Mouse (Mus musculus): ENCODE measurements around the gene Zfp2. TPM values are rescaled to one million over a fixed set of nuclear protein-coding genes. Genes with fewer than 3 reads are reported as not detected.
A peak's percentile ranks its signal among the peaks of the same experiment; 100 is the strongest.

The Zfp2 gene
- 13.1 and 14.7 TPM in 2 replicates for polyA plus RNA-seq (2014; fragmentation: Nextera tagmentation; extraction: Ambion mirVana)

DNA sequence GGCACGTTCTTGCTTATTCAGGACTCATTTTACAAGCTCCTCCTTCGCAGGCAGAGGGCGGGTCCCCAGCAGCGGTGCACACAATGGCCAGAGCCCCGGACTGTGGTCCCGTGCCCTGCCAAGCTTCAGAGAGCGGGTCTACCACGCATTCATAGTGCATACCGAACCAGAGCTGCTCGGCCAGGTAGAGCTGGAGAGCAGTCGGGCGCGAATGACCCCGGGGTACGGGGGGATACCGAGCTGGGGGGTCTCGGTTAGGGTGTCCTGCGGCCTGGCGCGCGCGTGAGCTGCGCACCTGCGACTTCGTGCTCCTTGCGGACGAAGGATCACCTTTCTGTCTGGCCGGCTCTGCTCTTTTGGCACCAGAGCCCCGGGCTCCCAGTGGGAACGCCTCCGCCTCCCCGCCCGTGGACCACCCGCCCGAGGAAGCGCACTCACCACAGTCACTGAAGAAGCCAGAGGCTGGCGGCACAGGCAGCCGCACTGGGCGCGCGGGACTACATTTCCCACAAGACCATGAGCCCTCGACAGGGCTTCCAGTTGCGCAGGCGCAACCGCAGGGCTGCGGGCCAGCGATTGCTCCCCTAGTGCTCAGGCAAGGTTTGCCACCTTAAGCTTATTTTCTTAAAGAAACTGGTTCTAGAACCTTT is at the start of gene Zfp2:
TSS of gene Zfp2 (minus strand) at position 495 of the 650 bp plus-strand sequence.
- ATAC-seq (ENCODE audit: insufficient read depth): peak; percentile 99
- Histone ChIP-seq H3K9ac (peak within 1 kb of the TSS; percentile 85), H3K36me3 (ENCODE audit: insufficient read depth) (peaks cover 11% of the 10 kb centered on the region; the same call in 1 of the 2 replicates), H3K9me3 (ENCODE audit: low read depth, low read length) (no peaks in the 10 kb centered on the region), H3K27me3 (ENCODE audit: insufficient read depth, low read length) (no peaks in the 10 kb centered on the region), H3K27ac (ENCODE audit: low read depth) (peak within 1 kb of the TSS; percentile 67), H3K4me3 (ENCODE audit: low read depth, low read length) (peak within 1 kb of the TSS; percentile 86), H3K4me1 (ENCODE audit: insufficient read depth) (no peaks in the 10 kb centered on the region), H3K4me2 (peak within 1 kb of the TSS; percentile 59)
- under 1% methylated on average over 47 of the region's 47 CpGs for WGBS
- TF ChIP-seq CTCF (IDR thresholded peaks at IDR 0.05; ENCODE audit: low read depth): peak; percentile 76
- peak; percentile 97 for DNase-seq

DNA sequence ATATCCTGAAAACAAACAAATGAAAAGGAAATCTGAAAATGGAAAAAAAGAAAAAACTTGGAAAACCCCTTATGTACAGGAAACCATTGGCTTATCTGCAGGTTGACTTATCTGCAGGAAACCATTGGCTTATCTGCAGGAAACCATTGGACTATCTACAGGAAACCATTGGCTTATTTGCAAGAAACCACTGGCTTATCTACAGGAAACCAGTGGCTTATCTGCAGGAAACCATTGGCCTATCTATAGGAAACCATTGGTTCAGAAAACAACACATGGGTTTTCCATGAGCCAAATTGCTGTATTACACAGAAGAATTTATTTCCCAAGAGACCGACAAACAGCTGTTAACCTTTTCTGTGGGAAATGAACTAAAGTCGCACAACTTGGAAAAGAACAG is 48.9 kb upstream of the Zfp2 start:
- WGBS: 81% methylated on average over 2 of the region's 2 CpGs
- no peaks in the 10 kb centered on the region for H3K27me3 ChIP-seq (ENCODE audit: insufficient read depth, low read length)
- H3K27ac ChIP-seq (ENCODE audit: low read depth): no peak overlapping the region
- H3K4me2 ChIP-seq: no peak overlapping the region
- DNase-seq (peak; percentile 44), ATAC-seq (ENCODE audit: insufficient read depth) (no peak)
- TF ChIP-seq CTCF (IDR thresholded peaks at IDR 0.05; ENCODE audit: low read depth): no peak
- no peak overlapping the region for H3K4me3 ChIP-seq (ENCODE audit: low read depth, low read length)
- H3K9me3 ChIP-seq (ENCODE audit: low read depth, low read length): no peaks in the 10 kb centered on the region
- H3K9ac ChIP-seq: no peak overlapping the region
- no peaks in the 10 kb centered on the region for H3K36me3 ChIP-seq (ENCODE audit: insufficient read depth)
- no peaks in the 10 kb centered on the region for H3K4me1 ChIP-seq (ENCODE audit: insufficient read depth)

DNA sequence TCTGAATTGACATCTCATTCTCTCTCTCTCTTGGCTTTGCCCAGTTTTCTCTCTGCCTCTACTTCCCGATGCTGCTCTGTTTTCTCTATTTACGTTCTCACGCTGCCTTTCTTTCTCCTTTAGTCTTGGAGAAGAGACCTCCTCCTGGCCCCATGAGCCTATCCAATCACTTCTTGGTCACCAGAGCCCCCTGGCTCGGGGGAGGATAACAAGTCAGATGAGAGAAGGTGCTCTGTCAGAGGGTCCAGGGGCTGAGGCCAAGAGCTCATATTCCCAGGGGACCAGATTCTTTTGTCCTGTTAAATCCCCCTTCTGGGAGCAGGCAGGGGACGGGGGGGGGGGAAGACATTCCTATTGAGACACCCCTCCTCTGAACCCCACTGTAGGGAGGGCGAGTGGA is 37.7 kb upstream of the Zfp2 start, which contains the start of gene Prop1:
TSS of gene Prop1 (minus strand) at position 101 of the 400 bp plus-strand sequence.
- Histone ChIP-seq H3K27ac (ENCODE audit: low read depth) (no peak within 1 kb of the TSS), H3K4me2 (no peak within 1 kb of the TSS), H3K27me3 (ENCODE audit: insufficient read depth, low read length) (no peaks in the 10 kb centered on the region), H3K4me3 (ENCODE audit: low read depth, low read length) (no peak within 1 kb of the TSS), H3K4me1 (ENCODE audit: insufficient read depth) (no peaks in the 10 kb centered on the region), H3K9me3 (ENCODE audit: low read depth, low read length) (no peaks in the 10 kb centered on the region), H3K9ac (no peak within 1 kb of the TSS), H3K36me3 (ENCODE audit: insufficient read depth) (no peaks in the 10 kb centered on the region)
- 57% methylated on average over 6 of the region's 6 CpGs for WGBS
- no peak for TF ChIP-seq CTCF (IDR thresholded peaks at IDR 0.05; ENCODE audit: low read depth)
- no peak for ATAC-seq (ENCODE audit: insufficient read depth)
- no peak for DNase-seq

DNA sequence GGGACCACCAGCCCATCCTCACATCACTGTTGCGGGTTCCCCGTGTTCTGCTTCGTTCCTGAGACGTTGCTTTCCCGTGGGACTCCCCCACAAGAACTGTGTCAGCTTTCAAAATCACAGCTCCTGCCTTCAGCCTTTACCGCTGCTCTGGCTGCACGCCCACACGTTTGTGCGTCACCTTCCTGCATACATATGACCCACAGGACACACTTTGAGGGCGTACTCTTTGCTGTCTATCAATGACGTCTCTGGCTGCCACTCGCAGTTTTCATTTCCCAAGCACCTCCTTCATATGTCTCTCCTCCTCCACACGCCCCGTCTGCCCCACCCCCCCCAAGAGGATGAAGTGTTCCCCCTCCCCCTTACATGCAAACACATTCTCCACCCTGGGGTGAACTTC is 36.3 kb upstream of the Zfp2 start:
- WGBS: 41% methylated on average over 14 of the region's 14 CpGs
- Histone ChIP-seq H3K27ac (ENCODE audit: low read depth) (no peak overlapping the region), H3K4me2 (peak overlapping the region; percentile 20), H3K27me3 (ENCODE audit: insufficient read depth, low read length) (no peaks in the 10 kb centered on the region), H3K4me1 (ENCODE audit: insufficient read depth) (no peaks in the 10 kb centered on the region), H3K36me3 (ENCODE audit: insufficient read depth) (no peaks in the 10 kb centered on the region), H3K9ac (no peak overlapping the region), H3K4me3 (ENCODE audit: low read depth, low read length) (no peak overlapping the region), H3K9me3 (ENCODE audit: low read depth, low read length) (no peaks in the 10 kb centered on the region)
- DNase-seq (peak; percentile 36), ATAC-seq (ENCODE audit: insufficient read depth) (no peak; the same call in 1 of the 2 replicates)
- TF ChIP-seq CTCF (IDR thresholded peaks at IDR 0.05; ENCODE audit: low read depth): no peak

DNA sequence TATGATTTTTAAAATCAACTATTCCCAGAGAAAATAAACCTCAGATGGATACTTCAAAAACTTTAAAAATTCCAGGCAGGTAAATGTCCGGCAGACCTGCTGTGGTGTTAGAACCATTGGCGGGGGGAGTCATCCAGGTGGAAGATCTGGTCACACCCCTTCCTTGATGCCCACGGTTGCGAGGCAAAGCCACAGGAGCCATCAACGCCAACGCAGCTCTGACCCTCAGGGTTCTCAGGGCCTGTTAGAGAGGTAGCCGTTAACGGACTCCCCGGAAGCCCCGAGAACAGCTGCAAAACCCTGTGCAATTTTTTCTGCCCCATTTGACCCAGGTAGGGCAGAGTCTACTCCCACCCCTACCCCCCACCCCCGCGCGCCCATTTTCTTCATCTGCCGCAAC is 27.5 kb upstream of the Zfp2 start, which contains the start of gene 4933414I15Rik:
TSS of gene 4933414I15Rik (minus strand) at position 260 of the 400 bp plus-strand sequence.
- TF ChIP-seq CTCF (IDR thresholded peaks at IDR 0.05; ENCODE audit: low read depth): no peak
- H3K4me1 ChIP-seq (ENCODE audit: insufficient read depth): no peaks in the 10 kb centered on the region
- 73% methylated on average over 14 of the region's 14 CpGs for WGBS
- DNase-seq (no peak), ATAC-seq (ENCODE audit: insufficient read depth) (no peak)
- H3K27me3 ChIP-seq (ENCODE audit: insufficient read depth, low read length): no peaks in the 10 kb centered on the region
- no peak within 1 kb of the TSS for H3K9ac ChIP-seq
- no peak within 1 kb of the TSS for H3K27ac ChIP-seq (ENCODE audit: low read depth)
- H3K36me3 ChIP-seq (ENCODE audit: insufficient read depth): no peaks in the 10 kb centered on the region
- H3K4me2 ChIP-seq: no peak within 1 kb of the TSS
- H3K4me3 ChIP-seq (ENCODE audit: low read depth, low read length): no peak within 1 kb of the TSS
- H3K9me3 ChIP-seq (ENCODE audit: low read depth, low read length): no peaks in the 10 kb centered on the region

DNA sequence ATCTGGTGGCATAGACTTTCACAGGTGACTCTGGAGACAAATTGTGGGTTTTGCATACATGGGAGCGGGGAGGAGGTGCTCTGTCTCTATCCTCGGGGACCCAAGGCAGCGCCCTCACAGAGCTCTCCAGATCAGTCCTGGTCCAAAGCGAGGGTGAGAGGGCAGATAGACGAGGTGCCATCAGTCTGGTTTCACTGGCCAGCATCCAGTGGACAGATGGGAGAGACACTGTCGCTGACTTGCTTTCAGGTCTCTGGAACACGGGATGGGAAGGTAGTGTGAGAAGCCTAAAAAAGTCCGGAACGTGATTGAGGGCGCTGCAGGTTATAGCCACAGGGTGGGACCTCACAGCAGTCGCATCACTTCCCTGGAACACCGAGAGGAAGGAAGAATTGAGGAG is 26.4 kb upstream of the Zfp2 start:
- ATAC-seq (ENCODE audit: insufficient read depth): no peak
- no peak overlapping the region for H3K4me2 ChIP-seq
- H3K27ac ChIP-seq (ENCODE audit: low read depth): no peak overlapping the region

DNA sequence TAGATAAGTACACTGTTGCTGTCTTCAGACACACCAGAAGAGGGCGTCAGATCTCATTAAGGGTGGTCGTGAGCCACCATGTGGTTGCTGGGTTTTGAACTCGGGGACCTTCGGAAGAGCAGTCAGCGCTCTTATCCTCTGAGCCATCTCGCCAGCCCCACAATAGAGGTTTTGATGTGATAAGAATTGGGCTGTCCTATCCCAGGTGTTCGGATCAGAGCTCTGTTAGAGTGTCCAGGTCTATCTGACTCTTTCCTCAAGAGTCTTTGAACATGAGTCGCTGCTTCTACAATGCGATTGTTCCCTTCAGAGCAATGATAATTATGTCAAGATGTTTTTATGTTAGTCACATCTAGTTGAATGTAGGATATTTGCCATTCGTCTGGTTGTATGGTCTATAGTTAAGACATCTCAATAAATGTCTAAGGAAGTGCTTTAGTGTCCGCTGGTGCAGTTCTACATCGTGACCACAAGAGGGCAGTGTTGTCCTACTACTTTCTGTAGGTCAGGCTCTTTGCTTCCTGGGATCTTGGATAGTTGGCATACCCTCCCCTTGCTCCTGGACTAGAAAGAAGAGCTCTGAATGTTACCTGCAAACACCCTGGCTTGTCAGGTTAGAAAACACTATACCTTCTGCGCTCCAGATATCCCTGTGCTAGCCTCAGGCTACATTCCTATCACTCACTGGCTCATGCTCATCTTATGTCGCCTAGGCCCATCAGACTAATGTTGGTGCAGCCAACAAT is 23.8 kb upstream of the Zfp2 start:
- ATAC-seq (ENCODE audit: insufficient read depth): no peak
- Histone ChIP-seq H3K4me1 (ENCODE audit: insufficient read depth) (no peaks in the 10 kb centered on the region), H3K4me3 (ENCODE audit: low read depth, low read length) (no peak overlapping the region), H3K36me3 (ENCODE audit: insufficient read depth) (no peaks in the 10 kb centered on the region), H3K27ac (ENCODE audit: low read depth) (no peak overlapping the region), H3K27me3 (ENCODE audit: insufficient read depth, low read length) (no peaks in the 10 kb centered on the region), H3K9ac (no peak overlapping the region), H3K4me2 (no peak overlapping the region), H3K9me3 (ENCODE audit: low read depth, low read length) (no peaks in the 10 kb centered on the region)
- 30% methylated on average over 14 of the region's 14 CpGs for WGBS
- peak; percentile 98 for TF ChIP-seq CTCF (IDR thresholded peaks at IDR 0.05; ENCODE audit: low read depth)
- DNase-seq: peak; percentile 95

More for the DNA sequence above, 26.4 kb upstream of the Zfp2 start:
- no peak overlapping the region for H3K9ac ChIP-seq
- no peak for TF ChIP-seq CTCF (IDR thresholded peaks at IDR 0.05; ENCODE audit: low read depth)
- H3K27me3 ChIP-seq (ENCODE audit: insufficient read depth, low read length): no peaks in the 10 kb centered on the region
- no peak overlapping the region for H3K4me3 ChIP-seq (ENCODE audit: low read depth, low read length)
- WGBS: 64% methylated on average over 12 of the region's 12 CpGs
- H3K36me3 ChIP-seq (ENCODE audit: insufficient read depth): no peaks in the 10 kb centered on the region
- no peaks in the 10 kb centered on the region for H3K4me1 ChIP-seq (ENCODE audit: insufficient read depth)
- no peaks in the 10 kb centered on the region for H3K9me3 ChIP-seq (ENCODE audit: low read depth, low read length)
- DNase-seq: no peak
